Mouse (Mus musculus) intestine, embryonic 14.5 days (tissue): ENCODE results near the gene Vps29. TPM values are rescaled to one million over a fixed set of nuclear protein-coding genes. Genes with fewer than 3 reads are reported as not detected.

Source experiments
- ATAC-seq: fragments of 200-750 bp; cut with Nextera tagmentation; replicated peaks from 2 replicates; pipeline ENCODE4 v1.8.0; 2017; ENCODE audit warnings: low read depth, moderate number of reproducible peaks, moderate TSS enrichment, moderate library complexity; ENCODE audit not compliant: low FRiP score, low TSS enrichment
- DNase-seq: peaks from one replicate; pipeline ENCODE4 v3.0.0-alpha.2; 2018; ENCODE audit warnings: low spot score
- H3K27ac ChIP-seq: fragments of 300-500 bp; sonication (generic); 2 replicates; pipeline ENCODE4 v1.5.1; 2014; ENCODE audit warnings: low read depth, mild to moderate bottlenecking, control low read depth
- H3K27me3 ChIP-seq: fragments of 300-500 bp; sonication (generic); replicated peaks from 2 replicates; pipeline ENCODE4 v1.6.1; 2014; ENCODE audit warnings: low read length, control low read depth; ENCODE audit not compliant: control insufficient read depth, insufficient read depth
- H3K36me3 ChIP-seq: fragments of 300-500 bp; sonication (generic); 2 replicates; pipeline ENCODE4 v1.6.1; 2014; ENCODE audit warnings: low read length, control low read depth; ENCODE audit not compliant: control insufficient read depth, insufficient read depth
- H3K4me1 ChIP-seq: fragments of 300-500 bp; sonication (generic); replicated peaks from 2 replicates; pipeline ENCODE4 v1.6.1; 2014; ENCODE audit warnings: low read length, control low read depth, mixed read lengths; ENCODE audit not compliant: control insufficient read depth, insufficient read depth
- H3K4me2 ChIP-seq: fragments of 300-500 bp; sonication (generic); 2 replicates; pipeline ENCODE4 v1.6.1; 2014; ENCODE audit warnings: low read length
- H3K4me3 ChIP-seq: fragments of 300-500 bp; sonication (generic); 2 replicates; pipeline ENCODE4 v1.5.1; 2014; ENCODE audit warnings: low read depth, low read length, control low read depth, mixed read lengths
- H3K9ac ChIP-seq: fragments of 300-500 bp; sonication (generic); 2 replicates; pipeline ENCODE4 v1.6.1; 2014; ENCODE audit warnings: mild to moderate bottlenecking, low read length
- H3K9me3 ChIP-seq: fragments of 300-500 bp; sonication (generic); 2 replicates; pipeline ENCODE4 v1.6.1; 2016; ENCODE audit warnings: low read length, control low read depth; ENCODE audit not compliant: control insufficient read depth
- WGBS: fragments of 180-500 bp; shearing (Covaris S2); extraction: QIAGEN DNeasy Blood & Tissue Kit; methylation state at CpG from one replicate; pipeline ENCODE4 v1.1.7; 2014; 5-methylcytosine and 5-hydroxymethylcytosine counted together
- polyA plus RNA-seq: library from polyadenylated mRNA; unstranded; fragments of >200 nt; fragmentation: Nextera tagmentation; extraction: Ambion mirVana; gene quantifications from 2 replicates; pipeline ENCODE4 v1.2.1, GENCODE M21; 2014

The Vps29 gene
- polyA plus RNA-seq, 1 experiment from 2014 or later, result 254 TPM

DNA sequence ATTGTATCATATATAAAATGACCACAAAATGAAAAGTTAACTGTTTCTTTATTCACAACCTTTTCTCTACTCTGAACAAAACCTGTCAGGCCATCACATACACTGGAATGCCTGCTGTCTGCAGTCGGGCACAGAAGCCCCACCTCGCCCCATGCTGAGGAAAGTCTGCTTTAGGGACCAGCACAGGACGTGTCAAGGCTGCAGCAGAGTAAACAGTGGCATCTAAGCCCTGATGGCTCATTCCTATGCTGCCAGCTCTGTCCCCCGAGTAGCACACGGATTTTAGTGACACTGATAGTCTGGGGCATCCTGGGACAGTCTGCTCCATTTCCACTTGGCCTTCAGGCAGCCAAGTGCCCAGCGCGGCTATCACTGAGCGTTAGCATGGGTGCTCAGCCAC lies 28.7 kb upstream of the Vps29 start:
- H3K9ac ChIP-seq, result no peak overlapping the region
- no peak overlapping the region for H3K27ac ChIP-seq
- peaks cover 43% of the 10 kb centered on the region for H3K36me3 ChIP-seq
- no peak overlapping the region for H3K4me2 ChIP-seq
- H3K27me3 ChIP-seq, result no peaks in the 10 kb centered on the region
- no peak overlapping the region for H3K4me3 ChIP-seq
- no peak for DNase-seq
- WGBS, result 93% methylated on average over 8 of the region's 8 CpGs
- H3K9me3 ChIP-seq, result no peaks in the 10 kb centered on the region
- no peaks in the 10 kb centered on the region for H3K4me1 ChIP-seq
- ATAC-seq, result no peak

DNA sequence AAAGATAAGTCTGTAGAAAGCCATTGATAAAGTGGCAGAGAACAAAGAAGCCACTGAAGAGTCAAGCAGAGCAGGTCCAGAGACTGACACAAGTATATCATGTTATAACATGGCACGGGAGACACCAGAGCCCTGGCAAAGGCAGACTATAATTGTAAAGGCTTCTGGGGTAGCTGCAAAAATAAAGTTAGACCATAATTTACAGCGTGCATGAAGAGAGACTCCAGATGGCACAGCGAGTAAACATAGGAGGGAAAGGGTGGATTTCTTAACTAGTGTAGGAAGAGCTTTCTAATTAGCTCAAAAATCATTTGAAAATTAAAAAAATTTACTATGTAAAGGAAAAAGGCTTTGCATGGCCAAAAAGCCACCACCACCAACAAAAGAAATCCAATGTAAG lies 26.9 kb upstream of the Vps29 start:
- no peak overlapping the region for H3K4me2 ChIP-seq
- H3K9me3 ChIP-seq, result no peaks in the 10 kb centered on the region
- no peak overlapping the region for H3K4me3 ChIP-seq
- ATAC-seq (no peak), DNase-seq (no peak)
- H3K4me1 ChIP-seq, result no peaks in the 10 kb centered on the region
- H3K27ac ChIP-seq, result no peak overlapping the region
- 83% methylated on average over 3 of the region's 3 CpGs for WGBS
- no peaks in the 10 kb centered on the region for H3K27me3 ChIP-seq
- no peak overlapping the region for H3K9ac ChIP-seq
- H3K36me3 ChIP-seq, result peaks cover 26% of the 10 kb centered on the region

DNA sequence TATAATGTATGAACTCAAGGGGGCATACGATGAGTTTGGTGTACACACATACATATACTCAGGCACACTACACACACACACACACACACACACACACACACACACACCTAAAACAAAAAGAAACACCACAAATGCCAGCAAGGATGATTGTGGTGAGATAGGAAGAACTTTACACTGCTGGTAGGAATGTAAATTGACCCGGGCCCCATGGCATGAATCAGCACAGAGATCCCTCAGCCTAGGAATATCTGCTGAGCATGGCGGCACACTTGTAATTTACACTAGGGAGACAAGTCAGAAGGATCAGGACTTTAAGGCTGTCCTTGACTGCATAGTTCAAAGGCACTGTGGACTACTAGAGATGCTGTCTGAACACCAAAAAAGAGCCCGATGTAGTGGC lies 23.9 kb upstream of the Vps29 start:
- WGBS, result 81% methylated on average over 4 of the region's 4 CpGs
- H3K4me3 ChIP-seq, result no peak overlapping the region
- no peak for ATAC-seq

DNA sequence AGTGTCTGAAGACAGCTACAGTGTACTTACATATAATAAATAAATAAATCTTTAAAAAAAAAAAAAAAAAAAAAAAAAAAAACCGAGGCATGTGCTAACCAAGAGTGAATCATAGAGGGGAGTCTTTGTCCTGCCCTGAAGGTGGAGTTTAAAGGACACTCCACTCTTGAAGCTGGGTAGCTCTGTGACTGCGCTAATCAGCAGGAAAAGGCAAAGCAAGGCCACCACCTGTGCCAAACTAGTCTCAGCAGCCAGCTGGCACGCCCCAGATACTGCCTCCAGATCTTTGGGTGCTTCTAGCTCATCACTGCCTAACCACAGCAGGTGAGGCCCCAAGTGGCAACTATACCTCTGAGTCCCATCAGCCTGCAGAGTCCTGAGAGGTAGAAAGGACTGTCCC lies 19.5 kb upstream of the Vps29 start:
- 73% methylated on average over 3 of the region's 3 CpGs for WGBS
- Histone ChIP-seq H3K4me3 (no peak overlapping the region), H3K4me2 (no peak overlapping the region), H3K27me3 (no peaks in the 10 kb centered on the region), H3K36me3 (no peaks in the 10 kb centered on the region), H3K9me3 (no peaks in the 10 kb centered on the region), H3K9ac (no peak overlapping the region), H3K4me1 (no peaks in the 10 kb centered on the region), H3K27ac (no peak overlapping the region)
- ATAC-seq (no peak), DNase-seq (no peak)

More for the DNA sequence above, 23.9 kb upstream of the Vps29 start:
- Histone ChIP-seq H3K4me1 (no peaks in the 10 kb centered on the region), H3K36me3 (peaks cover 14% of the 10 kb centered on the region), H3K27me3 (no peaks in the 10 kb centered on the region), H3K9me3 (no peaks in the 10 kb centered on the region), H3K27ac (no peak overlapping the region), H3K4me2 (no peak overlapping the region), H3K9ac (no peak overlapping the region)
- no peak for DNase-seq

DNA sequence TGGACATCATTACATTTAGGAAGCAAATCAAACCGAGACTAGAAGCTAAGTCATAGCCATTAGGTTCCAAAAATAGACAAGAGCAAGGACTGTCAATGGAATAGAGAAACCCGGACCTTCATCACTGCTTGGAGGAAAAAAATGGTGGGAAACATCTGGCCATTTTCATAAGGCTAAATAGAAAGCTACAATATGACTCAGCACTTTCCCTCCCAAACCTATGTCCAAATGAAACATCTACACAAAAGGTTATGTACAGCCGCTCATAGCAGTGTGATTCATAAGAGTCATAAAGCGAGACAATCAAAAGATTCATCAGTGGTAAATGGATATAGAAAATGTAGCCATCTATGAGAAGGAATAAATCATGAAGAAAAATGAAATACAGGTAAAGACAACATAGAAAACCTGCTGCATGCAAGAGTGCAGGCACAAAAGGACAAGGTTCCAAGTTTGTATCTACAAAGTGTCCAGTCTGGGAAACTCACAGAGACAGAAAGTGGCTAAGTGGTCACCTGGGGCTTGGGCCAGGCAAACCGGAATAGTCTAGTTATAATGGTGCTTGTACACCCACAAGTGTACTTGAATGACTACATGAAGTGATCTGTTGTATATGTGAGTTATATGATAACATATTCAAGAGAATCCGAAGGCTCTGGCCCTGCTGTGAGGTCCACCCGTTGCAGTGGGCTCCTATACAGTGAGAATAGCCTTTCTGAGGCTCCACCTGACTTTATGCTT lies 17.4 kb upstream of the Vps29 start:
- no peak for ATAC-seq
- Histone ChIP-seq H3K27ac (no peak overlapping the region), H3K9ac (no peak overlapping the region), H3K4me3 (no peak overlapping the region), H3K36me3 (no peaks in the 10 kb centered on the region), H3K9me3 (no peaks in the 10 kb centered on the region), H3K4me2 (no peak overlapping the region), H3K27me3 (no peaks in the 10 kb centered on the region), H3K4me1 (no peaks in the 10 kb centered on the region)
- DNase-seq, result no peak
- WGBS, result 91% methylated on average over 7 of the region's 7 CpGs

DNA sequence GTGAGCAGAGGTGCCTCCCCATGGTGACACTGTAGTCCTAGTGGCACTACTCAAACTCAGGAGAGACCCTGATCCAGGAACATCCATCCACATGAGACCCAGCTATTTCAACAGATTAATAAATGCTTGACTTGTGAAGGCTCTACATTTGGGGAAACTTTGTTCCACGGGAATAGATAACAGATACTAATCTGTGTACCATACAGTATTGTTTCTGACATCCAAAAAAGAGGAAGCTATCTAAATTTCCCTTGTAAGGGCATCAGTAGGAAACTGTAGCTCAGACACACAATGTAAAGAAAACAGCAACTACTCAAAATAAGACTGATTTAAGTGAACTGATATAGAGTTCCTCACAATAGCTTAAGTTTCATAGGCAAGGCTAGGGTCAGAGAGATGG lies 11.3 kb upstream of the Vps29 start:
- no peak overlapping the region for H3K4me3 ChIP-seq
- no peak overlapping the region for H3K4me2 ChIP-seq
- no peaks in the 10 kb centered on the region for H3K4me1 ChIP-seq
- no peaks in the 10 kb centered on the region for H3K27me3 ChIP-seq
- H3K27ac ChIP-seq, result no peak overlapping the region
- no peak for ATAC-seq
- no peak overlapping the region for H3K9ac ChIP-seq
- H3K9me3 ChIP-seq, result no peaks in the 10 kb centered on the region
- H3K36me3 ChIP-seq, result no peaks in the 10 kb centered on the region
- 73% methylated on average over 1 of the region's 1 CpGs for WGBS
- no peak for DNase-seq

DNA sequence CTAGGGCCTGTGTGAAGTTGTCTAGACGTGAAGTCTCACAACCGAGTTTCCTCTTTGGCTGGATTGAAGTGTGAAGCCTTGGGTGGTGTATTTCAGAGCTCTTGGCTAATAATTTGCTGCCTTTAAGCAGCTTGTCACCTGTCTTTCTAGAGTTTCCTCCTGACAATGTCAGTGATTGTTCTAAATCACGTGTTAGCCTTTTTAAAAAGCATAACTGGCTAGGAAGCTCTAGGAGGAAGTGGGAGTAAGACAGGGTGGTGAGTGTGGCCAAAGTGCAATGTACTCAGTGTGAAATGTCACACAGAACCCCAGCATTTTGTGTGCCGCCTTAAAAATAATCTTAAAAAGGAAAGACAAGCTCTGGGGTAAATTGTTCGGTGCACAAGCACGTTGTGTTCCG lies 10.4 kb upstream of the Vps29 start:
- Histone ChIP-seq H3K27me3 (no peaks in the 10 kb centered on the region), H3K4me1 (no peaks in the 10 kb centered on the region), H3K4me2 (no peak overlapping the region), H3K9me3 (no peaks in the 10 kb centered on the region), H3K9ac (no peak overlapping the region), H3K27ac (no peak overlapping the region), H3K36me3 (no peaks in the 10 kb centered on the region), H3K4me3 (no peak overlapping the region)
- ATAC-seq (no peak), DNase-seq (no peak)
- 61% methylated on average over 7 of the region's 7 CpGs for WGBS

DNA sequence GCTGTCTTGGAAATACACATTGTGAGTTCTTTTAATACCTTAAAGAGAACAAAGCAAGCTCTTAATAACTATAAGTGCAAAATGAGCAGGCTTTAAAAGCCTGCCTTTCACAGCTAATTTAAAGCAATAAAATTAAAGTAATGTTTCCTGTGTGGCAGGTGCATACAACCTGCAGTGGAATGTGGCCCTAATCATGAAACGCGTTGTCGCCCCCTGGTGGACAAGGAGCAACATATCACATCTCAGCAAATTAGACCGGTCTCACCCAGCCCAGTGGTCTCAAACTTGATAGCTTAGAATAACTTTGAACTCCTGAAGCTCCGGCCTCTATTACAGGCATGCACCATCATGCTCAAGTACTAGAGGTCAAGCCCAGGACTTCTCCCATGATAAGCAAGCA lies 9.9 kb upstream of the Vps29 start:
- no peaks in the 10 kb centered on the region for H3K36me3 ChIP-seq
- 0 out of 2 replicates have a peak, but pooled peaks have one; percentile 50 for ATAC-seq
- no peak overlapping the region for H3K27ac ChIP-seq

DNA sequence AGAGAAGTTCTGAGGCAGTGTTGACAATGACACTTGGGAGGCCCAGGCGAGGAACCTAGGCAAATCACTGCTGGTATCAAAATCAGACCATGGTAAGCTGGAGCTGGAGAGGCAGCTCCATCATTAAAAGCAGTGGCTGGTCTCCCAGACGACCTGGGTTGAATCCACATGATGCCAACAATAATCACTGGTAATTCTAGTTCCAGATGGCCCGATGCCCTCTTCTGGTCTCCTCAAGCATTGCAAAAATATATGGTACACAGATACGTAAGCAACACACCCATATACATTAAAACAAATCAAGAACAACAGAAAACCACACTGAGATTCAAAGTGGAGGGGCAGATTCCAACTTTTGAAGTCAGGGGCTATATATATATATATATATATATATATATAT lies 8.4 kb upstream of the Vps29 start:
- H3K27ac ChIP-seq, result no peak overlapping the region
- no peak overlapping the region for H3K4me2 ChIP-seq
- no peaks in the 10 kb centered on the region for H3K27me3 ChIP-seq
- H3K4me1 ChIP-seq, result no peaks in the 10 kb centered on the region
- no peak overlapping the region for H3K4me3 ChIP-seq
- DNase-seq (no peak), ATAC-seq (no peak)
- H3K36me3 ChIP-seq, result no peaks in the 10 kb centered on the region
- H3K9me3 ChIP-seq, result no peaks in the 10 kb centered on the region
- H3K9ac ChIP-seq, result no peak overlapping the region
- 78% methylated on average over 4 of the region's 4 CpGs for WGBS

More for the DNA sequence above, 9.9 kb upstream of the Vps29 start:
- peak; percentile 85 for DNase-seq
- 10% methylated on average over 5 of the region's 5 CpGs for WGBS
- Histone ChIP-seq H3K27me3 (no peaks in the 10 kb centered on the region), H3K4me3 (no peak overlapping the region), H3K9me3 (no peaks in the 10 kb centered on the region), H3K4me1 (no peaks in the 10 kb centered on the region), H3K9ac (no peak overlapping the region), H3K4me2 (no peak overlapping the region)
